Mouse (Mus musculus): ENCODE measurements at regions not wholly inside any gene's neighbourhood (a gene's known extent, or its start where the extent isn't known, plus 50 kb on each side); places are given as distances from the start of the nearest gene placed in this dataset.

DNA sequence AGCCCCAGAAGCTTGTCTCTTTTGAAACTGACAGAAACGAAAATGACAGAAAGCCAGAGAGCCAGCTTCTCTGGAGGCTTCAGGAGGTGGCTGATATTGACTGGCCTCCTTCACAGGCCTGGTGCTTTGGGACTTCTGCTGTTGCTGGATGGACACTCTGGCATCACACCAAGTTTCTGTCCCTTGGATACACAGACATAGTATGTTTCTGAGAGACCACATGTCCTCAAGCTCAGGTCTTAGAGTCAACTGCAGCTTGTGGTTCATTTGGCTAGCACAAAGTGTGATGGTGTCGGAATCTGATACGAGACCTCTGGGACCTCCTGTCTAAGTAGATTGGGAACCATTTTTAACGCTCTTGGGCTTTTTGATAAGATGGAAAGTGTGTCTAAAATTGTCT is 502.0 kb downstream of the Sqor start:
- WGBS: 73% methylated on average over 4 of the region's 4 CpGs
- no peak for DNase-seq (ENCODE audit: low read depth, low spot score)

DNA sequence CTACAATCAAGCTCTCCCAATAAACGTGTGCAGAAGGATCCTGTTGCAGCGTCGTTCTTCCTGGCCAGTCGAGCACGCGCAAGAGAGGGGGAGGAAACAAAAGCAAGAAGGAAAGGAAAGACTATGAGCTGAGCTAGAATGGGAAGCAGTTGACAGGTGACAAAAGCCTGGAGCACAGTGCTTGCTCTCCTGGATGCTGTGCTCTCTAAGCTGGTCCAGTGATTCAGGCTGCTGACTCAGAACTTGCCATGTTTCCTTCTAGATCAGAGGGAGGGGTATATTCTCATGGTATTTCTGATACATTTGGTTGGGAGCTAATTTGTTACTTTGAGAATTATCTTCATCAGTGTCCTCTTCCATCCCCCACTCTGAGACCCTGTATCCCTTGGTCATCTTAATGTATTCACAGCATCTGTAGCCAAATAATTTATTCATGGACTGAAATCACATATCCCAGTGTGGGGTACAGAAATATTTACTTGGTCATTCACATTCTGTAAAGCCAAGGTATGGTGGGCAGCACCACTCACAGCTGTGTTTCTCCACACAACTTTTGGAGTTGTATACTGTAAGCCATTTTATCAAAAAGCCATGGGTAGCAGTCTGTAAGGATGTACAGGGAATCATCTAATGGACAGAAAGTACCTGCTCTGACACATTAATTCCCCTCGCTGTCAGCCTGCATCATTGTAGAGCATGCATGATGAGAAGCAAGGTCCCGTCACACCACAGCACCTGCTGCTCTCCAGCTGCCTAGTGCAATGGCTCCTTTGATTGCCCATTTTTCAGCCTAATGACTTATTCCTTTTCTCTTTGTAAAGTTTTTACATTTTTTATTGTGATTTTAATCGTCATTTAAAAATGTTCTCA is 510.1 kb downstream of the Sqor start:
- no peak for DNase-seq (ENCODE audit: low read depth, low spot score)
- 80% methylated on average over 9 of the region's 9 CpGs for WGBS

DNA sequence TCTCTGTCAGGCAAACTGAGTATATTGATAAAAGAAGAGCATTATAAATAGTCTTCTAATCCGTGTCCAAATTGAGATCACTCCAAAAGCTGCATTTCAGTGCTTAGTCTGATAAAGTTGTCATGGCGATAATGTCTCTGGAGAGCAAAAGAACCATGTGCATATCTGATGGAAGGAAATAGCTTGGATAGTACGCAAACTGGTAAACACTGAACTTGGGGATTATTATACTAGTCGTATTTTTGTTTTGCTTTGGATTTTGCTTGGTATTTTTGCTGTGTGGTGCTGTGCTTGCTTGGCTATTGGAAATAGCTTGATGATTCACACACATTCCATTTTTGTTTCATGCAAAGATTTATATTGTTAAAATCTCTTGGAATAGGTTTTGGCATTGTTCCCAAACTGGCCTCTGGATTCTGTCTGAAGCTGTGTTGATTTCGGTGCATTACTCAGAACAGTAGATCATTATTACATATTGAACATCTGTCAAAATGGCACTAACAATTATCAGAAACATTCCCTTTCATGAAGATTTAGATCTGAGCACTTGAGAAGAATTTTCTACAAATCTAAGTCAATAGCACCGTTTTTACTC is 510.8 kb downstream of the Sqor start:
- no peak for DNase-seq (ENCODE audit: low read depth, low spot score)
- 60% methylated on average over 6 of the region's 6 CpGs for WGBS

- DNase-seq (ENCODE audit: low read depth, low spot score): no peak
- 66% methylated on average over 6 of the region's 6 CpGs for WGBS
These were observed 546.7 kb downstream of the Sqor start for GRCm38 (mm10) chr2:123311554-123312276.

DNA sequence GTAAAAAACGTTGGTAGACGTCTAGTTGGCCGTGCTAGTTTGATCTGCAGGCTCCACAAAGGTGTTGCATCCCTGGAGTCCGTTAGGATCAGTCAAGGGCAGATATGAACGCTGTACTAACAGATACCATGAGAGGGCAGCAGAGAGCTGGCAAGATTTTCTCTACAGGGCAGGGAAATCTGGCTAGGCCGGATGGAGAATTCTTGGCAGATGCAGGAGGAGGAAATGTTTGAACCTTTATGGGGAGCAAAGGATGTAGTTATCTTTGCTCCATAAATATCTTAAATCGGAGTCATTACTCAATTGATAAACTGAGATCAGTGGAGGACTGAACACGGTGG is 547.2 kb downstream of the Sqor start:
- 9% methylated on average over 8 of the region's 8 CpGs for WGBS
- peak; percentile 4 for DNase-seq (ENCODE audit: low read depth, low spot score)

- no peak for DNase-seq (ENCODE audit: low read depth, low spot score)
- WGBS: 75% methylated on average over 4 of the region's 4 CpGs
These were observed 555.5 kb downstream of the Sqor start for GRCm38 (mm10) chr2:123320448-123321097.

DNA sequence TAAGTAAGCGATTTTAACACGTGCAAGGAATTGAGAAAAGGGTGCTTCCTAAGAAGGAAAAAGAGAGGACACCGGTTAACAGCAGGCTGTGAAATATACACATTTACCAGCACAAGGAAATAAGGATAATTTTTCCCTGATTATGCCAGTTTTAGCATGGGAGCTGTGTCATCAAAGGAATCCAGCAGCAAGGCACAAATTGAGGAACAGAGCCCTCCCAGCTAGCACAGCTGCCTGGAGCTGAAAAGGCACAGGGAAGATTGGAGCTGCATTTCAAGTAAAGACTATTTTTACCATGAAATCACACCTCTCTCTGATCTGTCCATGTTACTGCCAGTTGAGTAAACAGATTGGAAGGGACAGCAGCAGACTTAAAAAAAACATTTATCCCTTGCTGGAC is 558.7 kb downstream of the Sqor start:
- WGBS: 72% methylated on average over 3 of the region's 3 CpGs

GRCm38 (mm10) chr2:123324896-123325295 is 559.9 kb downstream of the Sqor start:
- WGBS: 42% methylated on average over 2 of the region's 2 CpGs
- no peak for DNase-seq (ENCODE audit: low read depth, low spot score)

More for the DNA sequence above, 558.7 kb downstream of the Sqor start:
- no peak for DNase-seq (ENCODE audit: low read depth, low spot score)

GRCm38 (mm10) chr2:123349625-123350346 is 584.7 kb downstream of the Sqor start:
- WGBS: 77% methylated on average over 10 of the region's 10 CpGs

DNA sequence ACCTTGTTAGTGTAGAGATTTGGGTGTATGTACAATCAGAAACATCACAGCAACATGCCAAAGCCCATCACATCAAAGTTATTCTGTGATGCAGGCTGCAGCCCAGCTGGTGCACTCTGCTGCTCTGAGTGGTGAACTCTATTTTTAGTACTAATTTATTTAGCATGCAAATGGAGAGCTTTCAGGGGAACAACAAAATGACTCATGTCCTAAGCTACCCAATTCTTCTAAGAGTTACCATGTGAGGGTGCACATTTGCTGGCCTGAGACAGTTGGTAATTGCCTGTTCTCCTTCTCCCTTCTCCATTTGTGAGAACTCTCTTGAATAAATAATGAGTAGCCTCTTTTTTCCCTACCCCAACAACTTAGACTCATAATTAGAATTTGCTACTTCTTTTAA is 599.2 kb downstream of the Sqor start:
- DNase-seq (ENCODE audit: low read depth, low spot score): no peak

More at GRCm38 (mm10) chr2:123349625-123350346, 584.7 kb downstream of the Sqor start:
- no peak for DNase-seq (ENCODE audit: low read depth, low spot score)

DNA sequence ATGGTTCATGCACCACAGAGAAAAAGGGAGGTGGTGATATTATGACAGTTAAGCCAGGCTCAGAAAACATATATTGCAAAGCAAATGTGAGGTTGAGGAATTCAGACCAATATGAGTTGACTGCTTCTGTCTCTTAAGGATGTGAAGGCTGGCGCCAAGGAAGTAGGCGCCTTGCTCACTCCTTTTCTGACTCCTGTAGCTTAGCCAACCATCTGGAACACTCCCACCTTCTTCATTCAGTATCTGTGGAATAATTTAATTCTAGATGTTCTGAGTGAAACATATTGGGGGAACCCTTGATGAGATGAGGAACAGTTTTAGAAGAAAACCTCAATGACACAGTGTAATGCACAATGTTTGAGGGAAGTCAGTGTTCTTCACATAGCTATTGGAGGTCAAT is 601.5 kb downstream of the Sqor start:
- 97% methylated on average over 2 of the region's 2 CpGs for WGBS
- no peak for DNase-seq (ENCODE audit: low read depth, low spot score)

DNA sequence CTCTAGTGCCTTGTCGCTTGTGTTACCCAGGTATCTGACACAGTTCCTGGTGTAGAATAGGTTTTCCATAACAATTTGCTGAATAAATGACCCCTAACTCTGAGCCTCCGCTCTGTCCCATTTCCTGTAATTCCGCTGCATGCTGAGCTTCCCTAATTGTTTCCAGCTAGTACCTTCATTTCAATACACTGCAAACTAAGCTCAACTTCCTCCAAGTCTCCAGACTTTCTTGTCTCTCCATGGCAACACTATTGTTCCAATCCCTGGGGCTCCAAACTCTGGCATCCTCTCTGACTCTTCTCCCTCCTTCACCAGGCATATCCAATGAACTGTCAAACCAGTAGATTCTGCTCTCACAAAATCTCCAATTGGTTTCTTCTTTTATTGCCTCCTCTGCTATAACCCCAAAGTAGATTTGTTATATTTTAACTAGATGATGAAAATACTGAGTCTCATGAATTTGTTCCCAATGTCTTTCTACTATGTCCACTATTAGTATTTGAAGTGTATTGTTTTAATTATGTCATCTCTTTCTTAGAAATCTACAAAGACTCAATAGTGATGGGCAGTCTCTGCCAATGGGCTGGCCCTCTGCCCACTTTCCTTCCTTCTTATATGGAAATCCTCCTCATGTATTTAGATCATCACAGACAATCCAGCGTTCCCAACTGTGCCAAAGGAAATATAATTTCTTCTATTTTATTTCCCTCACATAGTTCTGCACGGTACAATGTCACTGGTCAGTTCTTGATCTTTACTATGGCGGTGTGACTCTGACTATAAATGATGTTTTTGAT is 620.8 kb downstream of the Sqor start:
- no peak for DNase-seq (ENCODE audit: low read depth, low spot score)
- 72% methylated on average over 6 of the region's 6 CpGs for WGBS

DNA sequence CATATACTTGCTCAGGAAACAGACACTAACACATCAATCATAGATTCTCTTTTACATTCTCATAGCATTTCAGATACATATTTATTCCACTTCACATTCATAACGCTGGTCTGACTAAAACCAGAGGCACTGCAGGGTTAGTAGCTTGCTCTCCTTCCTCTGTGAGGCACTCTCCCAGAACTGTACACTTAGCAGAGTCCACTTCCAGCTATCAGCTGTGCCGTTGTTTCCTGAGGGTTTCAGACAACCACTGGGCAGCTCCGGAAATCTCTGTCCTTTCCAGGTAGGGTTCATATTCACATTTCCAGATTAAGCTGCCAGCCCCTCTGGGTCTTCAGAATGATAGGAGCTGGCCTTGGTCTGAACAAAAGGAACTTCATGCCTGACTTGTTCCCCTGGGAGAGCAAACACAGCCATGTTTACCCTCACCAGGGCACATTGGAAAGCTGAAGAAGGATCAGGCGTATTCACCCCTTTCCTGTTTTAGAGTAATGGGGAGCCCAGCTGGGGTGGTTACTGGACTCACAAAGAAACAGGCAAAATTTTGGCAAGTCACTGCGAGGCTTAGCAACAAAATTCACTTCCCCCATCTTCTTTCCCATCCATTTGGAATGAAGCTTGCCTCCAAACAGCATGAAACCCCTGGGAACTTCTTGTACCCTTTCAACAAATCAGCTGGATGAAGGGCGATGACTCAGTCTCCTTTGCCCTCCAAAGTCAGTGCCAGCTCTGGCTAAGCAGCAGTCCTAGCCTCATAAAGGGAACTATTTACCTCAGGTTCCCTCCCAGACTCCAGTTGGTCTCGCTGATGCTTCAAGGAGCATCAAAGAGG is 622.0 kb downstream of the Sqor start:
- 43% methylated on average over 7 of the region's 7 CpGs for WGBS
- DNase-seq (ENCODE audit: low read depth, low spot score): no peak

- DNase-seq (ENCODE audit: low read depth, low spot score): no peak
- 82% methylated on average over 1 of the region's 1 CpGs for WGBS
These were observed 625.9 kb downstream of the Sqor start for GRCm38 (mm10) chr2:123390981-123391380.

DNA sequence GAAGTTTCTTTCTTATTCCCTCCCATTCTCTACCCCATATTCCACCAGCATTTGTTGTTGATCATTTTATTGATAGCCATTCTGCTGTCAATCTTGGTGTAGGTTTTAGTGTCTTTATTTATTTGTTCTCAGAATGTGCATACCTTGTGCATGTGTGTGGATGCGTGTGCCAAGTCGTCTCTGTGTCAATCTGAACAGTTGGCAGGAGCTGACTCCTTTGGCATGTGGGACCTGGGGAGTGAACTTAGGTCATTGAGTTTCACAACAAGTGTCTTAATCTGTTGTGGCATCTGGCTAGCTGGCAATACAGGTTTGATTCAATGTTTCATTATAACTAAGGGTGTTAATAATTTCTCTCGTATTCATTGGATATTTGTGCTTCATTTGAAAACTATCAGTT is 629.3 kb downstream of the Sqor start:
- WGBS: 87% methylated on average over 3 of the region's 3 CpGs

GRCm38 (mm10) chr2:123397551-123397950 is 632.5 kb downstream of the Sqor start:
- no peak for DNase-seq (ENCODE audit: low read depth, low spot score)
- 64% methylated on average over 1 of the region's 1 CpGs for WGBS

More for the DNA sequence above, 629.3 kb downstream of the Sqor start:
- no peak for DNase-seq (ENCODE audit: low read depth, low spot score)

DNA sequence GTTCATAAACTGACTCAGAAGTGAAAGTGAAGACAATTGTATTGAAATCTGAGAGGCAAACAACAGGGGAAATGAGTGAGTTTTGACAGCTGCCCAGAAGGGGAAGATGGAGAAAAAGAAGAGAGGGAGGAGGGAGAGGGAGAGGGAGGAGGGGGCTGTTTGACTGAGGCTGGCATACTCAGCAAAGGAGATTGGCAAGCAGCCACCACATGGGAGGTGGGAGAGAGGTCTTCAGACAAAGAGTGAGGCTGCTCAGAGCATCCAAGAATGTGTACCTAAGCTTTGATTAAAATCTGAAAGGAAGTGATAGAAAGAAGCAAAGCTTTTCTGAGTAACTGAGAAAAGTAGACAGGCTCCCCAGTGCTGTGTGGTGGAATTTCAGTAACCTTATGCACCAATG is 636.0 kb downstream of the Sqor start:
- DNase-seq (ENCODE audit: low read depth, low spot score): no peak

- DNase-seq (ENCODE audit: low read depth, low spot score): no peak
- WGBS: 62% methylated on average over 3 of the region's 3 CpGs
These were observed 644.0 kb downstream of the Sqor start for GRCm38 (mm10) chr2:123409075-123409474.

All from large intestine, adult 2 months (tissue).